19 mouse cellular contexts compared by ENCODE assay signal in genomic region chr5:73641058-73641457, GRCm38 (mm10). TPM values are rescaled to one million over a fixed set of nuclear protein-coding genes. Genes with fewer than 3 reads are reported as not detected.
"Had no signal": no experiment of that assay in that cellular context is flagged by ENCODE, and none has a peak within 500 bp of the region (broad histone marks: within the 10 kb centered on the region; RNA-seq: fewer than 3 reads in every experiment).

No protein-coding gene starts in this region.

- H3K4me1 ChIP-seq: stomach, embryonic 15.5 days had no signal

- H3K9ac ChIP-seq: neural tube, embryonic 13.5 days; neural tube, embryonic 15.5 days; stomach, embryonic 15.5 days had no signal

- H3K9me3 ChIP-seq: neural tube, embryonic 13.5 days; neural tube, embryonic 15.5 days; stomach, embryonic 15.5 days had no signal

- DNase-seq: retina, postnatal 1 day; right cerebral cortex, adult 18-20 months; right cerebral cortex, postnatal 14 days; right cerebral cortex, postnatal 25 days; spleen, adult 18-20 months; thymus, adult 18-20 months; thymus, adult 2 months; thymus, postnatal 14 days; thymus, postnatal 25 days; thymus, postnatal 36 days; thymus, postnatal 4 days had no signal

- H3K36me3 ChIP-seq: stomach, embryonic 15.5 days had no signal

- H3K4me3 ChIP-seq: neural tube, embryonic 13.5 days; neural tube, embryonic 15.5 days; stomach, embryonic 15.5 days had no signal

- H3K27ac ChIP-seq: neural tube, embryonic 13.5 days; neural tube, embryonic 15.5 days; stomach, embryonic 15.5 days; stomach, postnatal 0 days had no signal

- H3K27me3 ChIP-seq: neural tube, embryonic 13.5 days; neural tube, embryonic 15.5 days; stomach, embryonic 15.5 days had no signal

RNA-seq across cellular contexts. Expression of gene Lrrc66, which starts 8.7 kb away (rescaled TPM):
- total RNA-seq: neutrophil, adult 5-6 weeks had no signal
- polyA plus RNA-seq: neural tube, embryonic 13.5 days; neural tube, embryonic 14.5 days; spleen, adult 2 months had no signal

RNA-seq across cellular contexts. Expression of gene Spata18, which starts 10.1 kb away (rescaled TPM):
- total RNA-seq: neutrophil, adult 5-6 weeks had no signal
- polyA plus RNA-seq: small intestine, adult 2 months; spleen, adult 2 months had no signal
